Mouse (Mus musculus): Measurements from ENCODE around the gene Tra2a. TPM values are rescaled to one million over a fixed set of nuclear protein-coding genes. Genes with fewer than 3 reads are reported as not detected.
A peak's percentile ranks its signal among the peaks of the same experiment; 100 is the strongest.

Gene Tra2a
- polyA plus RNA-seq, 1 experiment from 2014 or later = 57.6 TPM

- under 1% methylated on average over 14 of the region's 14 CpGs for WGBS
- peak overlapping the region; percentile 99 for H3K27ac ChIP-seq (ENCODE audit: low read depth, low read length)
Measured at GRCm38 (mm10) chr6:49215748-49216585, 47.9 kb downstream of the Tra2a start.

GRCm38 (mm10) chr6:49214928-49215747 lies 48.7 kb downstream of the Tra2a start, which contains the start of gene Igf2bp3:
TSS of gene Igf2bp3 (minus strand) at chr6:49214957.
- Histone ChIP-seq H3K27me3 (ENCODE audit: control insufficient read depth, insufficient read depth, low read length) (no peaks in the 10 kb centered on the region), H3K4me2 (peak within 1 kb of the TSS; percentile 96), H3K4me1 (ENCODE audit: control insufficient read depth, insufficient read depth, low read length) (peaks cover 23% of the 10 kb centered on the region), H3K9me3 (ENCODE audit: control insufficient read depth, low read length) (no peaks in the 10 kb centered on the region), H3K4me3 (ENCODE audit: low read depth, low read length) (peak within 1 kb of the TSS; percentile 100), H3K27ac (ENCODE audit: low read depth, low read length) (peak within 1 kb of the TSS; percentile 99), H3K9ac (ENCODE audit: low read length) (peak within 1 kb of the TSS; percentile 98), H3K36me3 (ENCODE audit: control insufficient read depth, insufficient read depth, low read length) (no peaks in the 10 kb centered on the region)
- DNase-seq (ENCODE audit: low spot score, missing footprints) (peak; percentile 99), ATAC-seq (ENCODE audit: low FRiP score) (peak; percentile 82)
- WGBS = under 1% methylated on average over 65 of the region's 68 CpGs

More at GRCm38 (mm10) chr6:49215748-49216585, 47.9 kb downstream of the Tra2a start:
- Histone ChIP-seq H3K4me2 (peak overlapping the region; percentile 96), H3K9ac (ENCODE audit: low read length) (peak overlapping the region; percentile 98), H3K4me1 (ENCODE audit: control insufficient read depth, insufficient read depth, low read length) (peaks cover 17% of the 10 kb centered on the region), H3K36me3 (ENCODE audit: control insufficient read depth, insufficient read depth, low read length) (no peaks in the 10 kb centered on the region), H3K27me3 (ENCODE audit: control insufficient read depth, insufficient read depth, low read length) (no peaks in the 10 kb centered on the region), H3K4me3 (ENCODE audit: low read depth, low read length) (peak overlapping the region; percentile 100), H3K9me3 (ENCODE audit: control insufficient read depth, low read length) (no peaks in the 10 kb centered on the region)
- DNase-seq (ENCODE audit: low spot score, missing footprints) (no peak), ATAC-seq (ENCODE audit: low FRiP score) (peak; percentile 31)

DNA sequence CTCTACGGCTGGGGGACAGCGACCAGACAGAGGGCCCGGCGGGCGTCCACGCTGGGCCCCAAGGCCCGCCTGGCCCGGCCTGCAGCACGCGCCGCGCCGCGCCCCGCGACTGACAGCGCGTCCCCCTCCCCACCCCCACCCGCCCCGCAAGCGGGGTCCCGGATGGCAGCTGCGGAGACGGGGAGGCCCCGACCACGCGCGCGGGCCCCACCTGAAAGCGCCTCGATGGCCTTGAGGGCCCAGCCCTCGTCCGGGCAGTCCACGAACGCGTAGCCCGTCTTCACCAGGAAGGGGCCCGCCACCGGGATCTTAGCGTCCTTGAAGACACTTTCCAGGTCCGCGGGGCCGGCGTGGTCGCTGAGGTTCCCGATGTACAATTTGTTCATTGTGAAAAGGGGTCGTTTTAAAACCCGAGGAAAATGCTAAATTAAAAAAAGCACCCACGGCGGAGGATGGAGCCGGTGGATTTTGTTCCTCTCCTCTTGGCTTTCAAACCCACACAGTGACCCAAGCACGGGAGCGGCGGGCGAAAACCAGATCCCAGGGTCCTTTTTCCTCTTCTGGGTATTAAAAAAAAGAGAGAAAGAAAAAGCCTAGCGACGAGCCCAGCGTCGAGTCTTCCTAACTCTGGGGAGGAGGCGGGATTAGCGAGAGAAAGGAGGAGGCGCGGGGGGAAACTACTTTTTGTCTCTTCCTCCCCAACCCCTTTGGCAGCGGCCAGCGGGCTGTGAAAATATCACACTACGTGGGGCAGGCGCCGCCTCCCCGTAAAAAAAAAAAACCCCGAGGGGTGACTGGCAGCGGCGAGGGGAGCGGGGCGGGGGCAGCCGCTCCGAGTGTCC lies 49.5 kb downstream of the Tra2a start:
- no peaks in the 10 kb centered on the region for H3K9me3 ChIP-seq (ENCODE audit: control insufficient read depth, low read length)
- H3K4me1 ChIP-seq (ENCODE audit: control insufficient read depth, insufficient read depth, low read length) = peaks cover 27% of the 10 kb centered on the region
- DNase-seq (ENCODE audit: low spot score, missing footprints) (peak; percentile 97), ATAC-seq (ENCODE audit: low FRiP score) (peak; percentile 6)
- peak overlapping the region; percentile 100 for H3K4me3 ChIP-seq (ENCODE audit: low read depth, low read length)
- WGBS = under 1% methylated on average over 76 of the region's 76 CpGs
- no peaks in the 10 kb centered on the region for H3K27me3 ChIP-seq (ENCODE audit: control insufficient read depth, insufficient read depth, low read length)
- H3K36me3 ChIP-seq (ENCODE audit: control insufficient read depth, insufficient read depth, low read length) = no peaks in the 10 kb centered on the region
- H3K9ac ChIP-seq (ENCODE audit: low read length) = peak overlapping the region; percentile 98
- H3K27ac ChIP-seq (ENCODE audit: low read depth, low read length) = peak overlapping the region; percentile 99
- peak overlapping the region; percentile 96 for H3K4me2 ChIP-seq

GRCm38 (mm10) chr6:49213581-49214085 lies 50.2 kb downstream of the Tra2a start:
- Histone ChIP-seq H3K9ac (ENCODE audit: low read length) (peak overlapping the region; percentile 98), H3K9me3 (ENCODE audit: control insufficient read depth, low read length) (no peaks in the 10 kb centered on the region), H3K27ac (ENCODE audit: low read depth, low read length) (peak overlapping the region; percentile 99), H3K4me2 (peak overlapping the region; percentile 96), H3K36me3 (ENCODE audit: control insufficient read depth, insufficient read depth, low read length) (peaks cover 2% of the 10 kb centered on the region; the same call in 1 of the 2 replicates), H3K4me3 (ENCODE audit: low read depth, low read length) (peak overlapping the region; percentile 100), H3K4me1 (ENCODE audit: control insufficient read depth, insufficient read depth, low read length) (peaks cover 27% of the 10 kb centered on the region), H3K27me3 (ENCODE audit: control insufficient read depth, insufficient read depth, low read length) (no peaks in the 10 kb centered on the region)
- ATAC-seq (ENCODE audit: low FRiP score) = no peak
- WGBS = under 1% methylated on average over 50 of the region's 50 CpGs
- peak; percentile 94 for DNase-seq (ENCODE audit: low spot score, missing footprints)

GRCm38 (mm10) chr6:49212931-49213580 lies 50.8 kb downstream of the Tra2a start:
- peak; percentile 93 for DNase-seq (ENCODE audit: low spot score, missing footprints)
- H3K9me3 ChIP-seq (ENCODE audit: control insufficient read depth, low read length) = no peaks in the 10 kb centered on the region
- H3K27ac ChIP-seq (ENCODE audit: low read depth, low read length) = peak overlapping the region; percentile 99
- peak overlapping the region; percentile 98 for H3K9ac ChIP-seq (ENCODE audit: low read length)
- peaks cover 2% of the 10 kb centered on the region; the same call in 1 of the 2 replicates for H3K36me3 ChIP-seq (ENCODE audit: control insufficient read depth, insufficient read depth, low read length)
- peaks cover 27% of the 10 kb centered on the region for H3K4me1 ChIP-seq (ENCODE audit: control insufficient read depth, insufficient read depth, low read length)
- H3K4me2 ChIP-seq = peak overlapping the region; percentile 96
- WGBS = 3% methylated on average over 20 of the region's 20 CpGs
- H3K4me3 ChIP-seq (ENCODE audit: low read depth, low read length) = peak overlapping the region; percentile 100
- no peaks in the 10 kb centered on the region for H3K27me3 ChIP-seq (ENCODE audit: control insufficient read depth, insufficient read depth, low read length)
- ATAC-seq (ENCODE audit: low FRiP score) = no peak

DNA sequence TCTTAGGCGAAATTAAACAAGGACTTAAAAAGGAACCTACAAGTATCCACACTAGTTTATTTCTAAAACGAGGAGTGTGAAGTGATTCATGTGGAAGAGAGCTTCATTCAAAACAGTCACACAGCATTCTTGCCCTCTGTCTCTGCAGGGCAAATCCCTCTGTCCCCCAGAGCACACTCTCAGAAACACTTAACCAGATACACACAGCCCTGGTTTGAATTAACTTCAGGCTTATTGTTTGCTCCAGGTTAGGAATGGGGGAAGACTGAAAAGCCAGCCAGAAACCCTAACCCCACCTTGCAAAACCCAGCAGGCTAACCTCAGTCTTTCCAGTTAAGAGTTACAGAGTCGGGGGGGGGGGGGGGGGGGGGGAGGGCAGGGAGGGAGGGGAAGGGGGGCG lies 51.7 kb downstream of the Tra2a start:
- Histone ChIP-seq H3K27ac (ENCODE audit: low read depth, low read length) (no peak overlapping the region), H3K9me3 (ENCODE audit: control insufficient read depth, low read length) (no peaks in the 10 kb centered on the region), H3K36me3 (ENCODE audit: control insufficient read depth, insufficient read depth, low read length) (peaks cover 2% of the 10 kb centered on the region; the same call in 1 of the 2 replicates), H3K4me3 (ENCODE audit: low read depth, low read length) (peak overlapping the region; percentile 100), H3K4me1 (ENCODE audit: control insufficient read depth, insufficient read depth, low read length) (peaks cover 27% of the 10 kb centered on the region), H3K27me3 (ENCODE audit: control insufficient read depth, insufficient read depth, low read length) (no peaks in the 10 kb centered on the region), H3K9ac (ENCODE audit: low read length) (peak overlapping the region; percentile 98), H3K4me2 (peak overlapping the region; percentile 96)
- ATAC-seq (ENCODE audit: low FRiP score) = no peak
- WGBS = 10% methylated on average over 3 of the region's 4 CpGs
- DNase-seq (ENCODE audit: low spot score, missing footprints) = no peak

DNA sequence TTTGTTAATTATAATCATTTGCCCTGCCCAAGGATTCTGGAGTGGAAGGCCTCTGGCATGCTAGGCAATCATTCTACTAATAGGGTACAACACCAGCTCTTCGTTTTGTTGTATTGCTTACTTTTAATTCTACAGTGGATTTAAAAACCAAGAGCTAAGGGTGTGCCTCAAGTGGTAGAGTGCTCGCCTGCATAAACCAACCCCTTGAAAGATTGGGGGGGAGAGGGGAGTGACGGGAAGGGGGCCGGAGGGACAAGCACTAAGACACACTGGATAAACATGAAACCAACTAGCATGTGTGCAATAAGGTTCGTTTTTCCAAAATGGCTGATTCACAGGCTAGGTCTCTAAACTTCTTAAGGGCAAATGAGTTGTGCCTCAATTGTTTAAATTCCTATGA lies 52.2 kb downstream of the Tra2a start:
- DNase-seq (ENCODE audit: low spot score, missing footprints) (peak; percentile 90), ATAC-seq (ENCODE audit: low FRiP score) (no peak)
- Histone ChIP-seq H3K9me3 (ENCODE audit: control insufficient read depth, low read length) (no peaks in the 10 kb centered on the region), H3K4me2 (peak overlapping the region; percentile 49), H3K27ac (ENCODE audit: low read depth, low read length) (no peak overlapping the region), H3K9ac (ENCODE audit: low read length) (peak overlapping the region; percentile 42), H3K4me3 (ENCODE audit: low read depth, low read length) (peak overlapping the region; percentile 18), H3K36me3 (ENCODE audit: control insufficient read depth, insufficient read depth, low read length) (peaks cover 3% of the 10 kb centered on the region; the same call in 1 of the 2 replicates), H3K27me3 (ENCODE audit: control insufficient read depth, insufficient read depth, low read length) (no peaks in the 10 kb centered on the region), H3K4me1 (ENCODE audit: control insufficient read depth, insufficient read depth, low read length) (peaks cover 27% of the 10 kb centered on the region)
- 27% methylated on average over 5 of the region's 5 CpGs for WGBS

Measured in midbrain, embryonic 11.5 days (tissue).